Mouse (Mus musculus) regulatory T cell (primary cell): Measurements from ENCODE around the gene Hps4.
"Not testable (repeated sequence)": the region's sequence is repeated elsewhere in the genome, so short reads cannot be mapped to it uniquely, and the experiment has no call there.

ENCODE experiments used
- in situ Hi-C: fragments of 300-600 bp; cut with MboI, MseI; formaldehyde crosslinking; loops from one replicate; pipeline ENCODE4 v1.15.1; 2025; ENCODE audit warnings: high pct_unique_total_duplicates

Gene Hps4

DNA sequence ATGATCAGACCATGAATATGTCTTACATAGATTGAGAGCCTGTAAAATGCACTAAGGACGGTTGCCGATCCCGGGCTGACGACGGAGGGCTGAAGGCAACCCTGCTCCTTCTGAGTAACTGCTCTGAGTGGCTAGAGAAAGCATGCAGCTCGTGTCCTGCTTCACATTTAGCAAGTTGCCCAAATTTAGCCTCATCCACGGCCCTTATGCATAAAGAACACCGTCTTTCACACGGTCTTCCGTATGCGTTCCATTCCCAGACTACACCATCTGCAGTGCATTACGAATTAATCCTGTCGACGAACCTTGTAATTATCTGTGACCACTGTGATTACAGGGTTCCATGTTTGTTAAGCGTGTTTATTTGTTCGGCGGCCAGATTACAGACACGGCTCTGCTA is 53.2 kb downstream of the Hps4 start:
- in situ Hi-C loops, result no loop called here

DNA sequence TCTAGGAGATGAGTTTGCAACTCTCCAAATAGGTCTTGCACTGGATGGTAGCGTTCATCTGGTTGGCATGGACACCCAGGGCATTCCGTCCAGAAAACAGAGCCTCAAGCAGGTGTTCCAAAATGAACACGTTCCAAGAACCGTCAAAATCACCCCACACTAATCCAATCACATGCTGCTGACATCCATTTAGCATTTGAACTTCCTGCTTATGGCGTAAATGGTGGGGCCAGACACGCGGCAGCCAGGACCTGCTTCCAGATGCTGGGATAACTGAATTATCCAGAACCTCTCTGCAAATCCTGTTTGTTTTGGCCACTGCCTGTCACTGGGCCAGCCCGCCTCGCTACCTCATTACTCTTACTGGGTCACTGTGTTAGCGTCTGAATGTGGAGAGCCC is 56.4 kb downstream of the Hps4 start:
- in situ Hi-C loops, result no loop called here

DNA sequence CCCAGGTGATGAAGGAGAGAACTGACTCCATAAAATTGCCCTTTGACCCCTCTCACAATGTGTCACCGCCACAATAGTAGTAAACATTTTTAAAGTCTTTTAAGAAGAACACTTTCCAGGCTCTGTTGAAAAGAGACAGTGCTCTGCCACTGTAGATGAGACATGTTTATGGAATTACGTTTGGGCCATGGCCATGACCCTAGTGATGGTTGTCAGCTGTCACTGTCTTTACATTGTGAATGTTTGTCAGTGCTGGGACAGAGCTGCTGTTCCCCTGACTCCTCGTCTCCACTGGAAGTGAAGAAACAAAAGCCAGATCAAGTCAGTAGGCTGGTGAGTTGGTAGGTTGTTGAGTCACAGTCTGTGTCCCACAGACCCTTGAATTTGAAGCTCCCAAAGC is 59.6 kb downstream of the Hps4 start:
- in situ Hi-C loops, result no loop called here

DNA sequence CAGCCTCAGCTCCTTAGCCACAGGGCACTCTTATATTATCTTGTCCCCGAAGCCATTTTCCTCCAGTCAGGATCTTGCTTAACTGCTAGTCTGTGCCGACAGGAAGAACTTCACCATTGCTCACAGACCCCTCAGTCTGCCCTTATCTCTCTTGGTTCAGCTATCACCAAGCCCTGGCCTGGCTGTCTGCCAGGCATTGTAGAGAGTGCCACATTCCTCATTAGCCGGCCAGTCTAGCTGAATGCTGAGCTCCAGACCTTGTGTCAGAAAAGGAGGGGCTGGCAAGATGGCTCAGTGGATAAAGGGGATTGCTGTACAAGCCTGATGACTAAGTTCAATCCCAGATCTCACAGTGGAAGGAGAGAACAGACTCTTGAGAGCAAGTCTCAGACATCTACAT is 63.1 kb downstream of the Hps4 start:
- in situ Hi-C loops, result no loop called here

DNA sequence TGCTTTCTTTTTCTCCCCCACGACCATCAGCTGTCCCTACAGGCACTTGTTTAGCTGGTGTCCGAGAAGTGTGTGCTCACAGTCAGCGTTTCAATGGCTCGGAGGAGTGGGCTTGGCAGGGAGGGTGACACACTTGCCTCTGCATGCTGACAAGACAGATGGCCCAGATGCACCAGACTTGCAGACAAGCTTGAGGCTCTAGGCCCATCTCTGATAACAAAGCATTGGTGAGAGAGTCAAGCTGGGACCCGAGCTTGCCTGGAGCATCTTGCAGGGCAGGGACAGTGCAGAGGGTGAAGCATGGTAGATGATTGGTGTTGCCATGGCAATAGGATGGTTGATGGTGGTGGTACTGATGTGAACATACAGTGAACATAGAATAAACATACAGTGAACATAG is 66.4 kb downstream of the Hps4 start:
- in situ Hi-C loops, result no loop called here

DNA sequence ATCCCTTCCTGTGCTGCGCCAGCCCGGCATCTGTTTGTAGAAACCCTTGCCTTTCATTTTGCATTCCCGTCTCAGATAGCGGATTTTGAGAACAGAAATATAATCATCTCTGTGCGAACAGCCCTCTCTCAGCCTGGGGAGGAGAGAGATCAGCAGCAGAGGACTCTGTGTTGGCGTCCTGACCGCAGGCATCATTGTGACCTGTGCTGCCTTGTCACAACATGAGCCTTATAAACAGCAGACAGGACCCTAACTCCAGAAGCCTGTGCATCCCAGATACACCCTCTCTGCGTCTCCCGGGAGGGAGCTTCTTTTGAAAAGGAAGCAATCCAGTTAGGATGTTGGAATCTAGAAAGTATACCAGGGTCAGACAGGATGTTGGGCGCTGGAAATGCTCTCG is 68.2 kb downstream of the Hps4 start:
- in situ Hi-C loops, result no loop called here

DNA sequence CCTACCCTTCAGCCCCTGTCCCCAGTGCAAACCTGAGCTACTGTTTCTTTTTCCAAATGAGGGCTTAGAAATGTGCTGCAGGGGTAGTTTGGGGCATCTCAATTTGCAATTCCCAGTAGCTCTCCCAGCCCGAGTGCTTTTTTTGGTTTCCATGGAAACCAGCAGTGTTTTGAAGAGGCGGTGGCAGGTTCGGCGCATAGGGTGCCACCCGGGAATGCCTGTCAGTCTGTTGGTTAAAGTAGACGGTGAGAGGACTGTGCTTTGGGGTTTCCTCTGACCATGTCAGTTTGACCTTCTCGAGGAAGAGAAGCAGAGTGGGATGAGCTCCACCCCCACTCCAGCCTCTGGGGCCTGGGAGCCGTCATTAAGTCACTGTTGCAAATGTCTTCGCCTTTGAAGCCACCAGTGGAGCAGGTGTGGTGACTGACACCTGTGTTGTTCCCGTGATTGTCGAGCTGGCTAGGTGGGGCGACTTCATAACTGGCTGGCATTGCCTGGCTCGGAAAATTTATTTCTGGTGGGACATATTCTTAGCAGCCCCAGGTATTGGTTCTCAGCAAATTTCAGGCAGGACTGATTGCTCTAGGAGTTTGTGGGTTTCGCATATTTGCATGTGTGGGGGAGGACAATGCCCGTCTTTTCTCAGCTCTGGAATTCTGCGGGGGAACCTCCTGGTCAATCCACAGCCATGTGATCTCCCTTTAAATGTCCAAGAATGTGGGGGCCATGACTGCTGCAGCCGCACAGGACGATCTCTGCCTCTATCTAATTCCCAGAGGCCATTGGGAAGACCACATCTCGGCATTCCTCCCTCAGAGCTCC is 68.8 kb downstream of the Hps4 start:
- in situ Hi-C loops, result no loop called here

DNA sequence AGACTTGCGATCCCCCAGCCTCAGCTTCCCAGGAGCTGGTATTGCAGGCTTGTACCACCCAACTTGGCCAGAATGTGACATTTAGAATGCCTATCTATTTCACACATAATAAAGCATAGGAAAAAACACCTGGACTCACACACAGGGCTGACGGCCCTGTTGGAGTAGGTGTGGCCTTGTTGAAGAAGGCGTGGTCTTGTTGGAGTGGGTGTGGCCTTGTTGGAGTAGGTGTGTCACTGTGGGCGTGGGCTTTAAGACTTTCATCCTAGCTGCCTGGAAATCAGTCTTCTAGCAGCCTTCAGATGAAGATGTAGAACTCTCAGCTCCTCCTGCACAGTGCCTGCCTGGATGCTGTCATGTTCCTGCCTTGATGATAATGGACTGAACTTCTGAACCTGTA is 69.9 kb downstream of the Hps4 start:
- in situ Hi-C loops, result not testable (repeated sequence)

DNA sequence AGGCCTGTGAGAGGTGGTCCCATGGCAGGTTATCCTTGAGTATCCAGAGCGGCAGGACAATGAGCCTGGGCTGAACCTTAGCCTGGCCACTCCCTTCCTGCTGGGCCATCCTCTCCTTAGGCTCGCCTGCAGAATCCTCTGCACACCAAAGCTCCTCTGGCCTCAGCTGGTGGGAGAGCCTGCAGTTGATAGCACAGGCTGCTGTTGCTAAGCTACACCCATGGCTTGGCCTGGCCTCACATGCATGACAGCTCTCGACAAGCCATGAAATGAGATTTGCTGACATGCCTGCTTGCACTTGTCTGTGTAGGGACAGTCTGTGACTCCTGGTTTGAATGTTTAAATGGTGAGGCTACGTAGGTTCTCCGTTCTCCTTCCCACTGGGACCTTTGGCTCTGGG is 73.8 kb downstream of the Hps4 start:
- in situ Hi-C loops, result no loop called here

DNA sequence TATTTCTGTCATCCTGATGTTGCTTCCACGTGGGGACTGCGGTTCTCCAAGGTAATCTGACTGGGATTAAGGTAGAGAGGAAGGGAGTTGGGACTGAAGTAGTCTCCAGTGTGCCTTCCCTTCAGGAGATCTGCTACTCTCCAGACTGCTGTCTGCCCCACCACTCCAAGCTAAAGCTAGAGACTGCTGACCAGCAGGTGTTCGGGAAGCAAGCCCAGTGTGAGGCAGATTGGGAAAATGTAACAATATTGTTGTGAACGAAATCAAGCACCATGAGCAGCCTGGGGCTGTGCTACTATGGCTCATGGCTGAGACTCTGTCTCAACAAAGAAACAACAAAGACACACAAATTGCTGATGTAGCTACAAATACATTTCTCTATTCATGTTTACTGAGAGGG is 75.1 kb downstream of the Hps4 start:
- in situ Hi-C loops, result no loop called here

DNA sequence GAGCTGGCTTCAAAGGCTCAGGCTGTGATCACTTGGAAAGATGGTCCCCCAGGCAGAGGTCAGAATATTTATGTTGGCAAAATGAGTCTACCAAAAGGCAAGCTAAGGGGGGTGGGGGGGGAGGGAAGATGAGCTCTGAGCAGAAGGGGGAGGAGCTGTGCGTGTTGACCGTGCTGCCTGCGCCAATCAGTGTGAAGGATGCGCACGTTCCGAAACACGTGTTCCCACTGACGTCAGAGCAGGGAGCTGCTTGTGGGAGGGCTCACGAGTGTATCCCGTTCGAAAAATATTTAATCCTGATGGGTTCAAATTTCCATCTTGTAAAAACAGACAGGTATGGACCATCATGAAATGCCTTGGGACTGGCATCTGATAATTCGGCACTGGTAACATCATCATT is 76.7 kb downstream of the Hps4 start:
- in situ Hi-C loops, result no loop called here

DNA sequence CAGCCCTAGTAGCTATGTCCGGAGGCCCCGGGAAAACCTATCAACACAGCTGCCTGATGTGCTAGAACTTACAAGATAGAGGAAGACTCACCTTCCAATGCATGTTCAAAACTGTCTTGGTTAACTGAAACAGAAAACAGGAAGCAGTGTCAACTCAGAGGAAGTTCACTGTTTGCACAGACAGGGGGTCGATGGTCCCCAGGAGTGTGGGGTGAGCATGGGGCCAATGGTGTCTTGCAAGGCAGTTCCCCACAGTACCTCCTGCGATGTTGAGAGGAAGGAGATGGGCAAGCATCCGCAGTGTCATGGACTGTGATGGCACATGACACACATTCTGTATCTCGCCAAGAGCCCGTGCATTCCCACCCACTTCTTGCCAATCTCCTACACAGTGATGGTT is 83.8 kb downstream of the Hps4 start:
- in situ Hi-C loops, result loop anchor here (5.0 kb wide), 1 partner anchor 179 kb away; no protein-coding TSS in a partner anchor

DNA sequence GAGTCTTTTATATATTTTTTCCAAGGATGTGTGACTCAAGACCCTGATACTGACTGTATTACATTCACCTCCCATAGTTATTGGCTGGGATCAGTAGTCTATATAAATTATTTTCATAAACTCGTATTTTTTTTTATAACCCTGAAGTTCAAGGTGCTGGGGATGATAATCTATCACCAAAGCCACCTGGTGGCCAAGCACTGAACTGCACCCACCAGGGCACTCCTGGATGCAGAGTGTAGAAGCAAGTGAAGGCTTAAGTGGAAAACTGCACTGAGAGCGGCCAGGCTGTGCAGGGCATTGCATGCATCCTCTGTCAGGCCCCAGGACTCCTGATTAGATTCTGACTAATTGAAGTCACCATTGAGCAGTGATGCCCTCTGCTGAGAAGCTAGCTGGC is 84.4 kb downstream of the Hps4 start:
- in situ Hi-C loops, result loop anchor here (5.0 kb wide), 1 partner anchor 180 kb away; no protein-coding TSS in a partner anchor
